Mouse (Mus musculus): ENCODE results near the gene Glis3.

The Glis3 gene

DNA sequence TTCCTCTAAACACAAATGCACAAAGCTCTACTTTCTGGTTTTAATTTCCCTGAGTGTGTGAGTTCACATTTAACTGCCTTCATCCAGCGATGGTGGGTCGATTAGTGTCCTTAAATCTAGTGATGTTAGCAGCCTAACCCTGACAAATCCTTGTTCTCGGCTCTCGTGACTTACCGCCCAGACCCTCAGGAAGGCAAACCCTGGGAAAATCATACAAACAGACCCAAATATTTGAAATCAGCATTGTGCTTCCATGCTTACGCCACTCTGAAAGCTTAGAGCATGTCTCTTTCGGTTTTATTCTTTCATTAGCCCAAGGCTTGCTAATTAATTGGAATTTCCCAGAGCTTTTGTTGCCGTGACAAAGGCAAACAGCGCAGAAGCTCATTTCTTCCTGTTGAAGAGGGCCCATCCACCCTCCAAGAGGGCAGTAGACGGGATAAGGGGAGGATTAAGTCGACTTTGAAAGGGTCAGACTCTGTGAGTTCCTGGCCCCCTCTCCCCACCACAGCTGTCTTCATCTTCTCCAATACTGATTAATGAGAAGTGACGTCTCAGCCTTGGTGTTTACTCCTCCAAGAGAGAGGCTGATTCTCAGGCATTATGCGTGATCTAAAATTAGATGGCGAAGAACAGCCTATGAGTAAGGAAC lies 100.0 kb downstream of the Glis3 start:
- DNase-seq = no peak

DNA sequence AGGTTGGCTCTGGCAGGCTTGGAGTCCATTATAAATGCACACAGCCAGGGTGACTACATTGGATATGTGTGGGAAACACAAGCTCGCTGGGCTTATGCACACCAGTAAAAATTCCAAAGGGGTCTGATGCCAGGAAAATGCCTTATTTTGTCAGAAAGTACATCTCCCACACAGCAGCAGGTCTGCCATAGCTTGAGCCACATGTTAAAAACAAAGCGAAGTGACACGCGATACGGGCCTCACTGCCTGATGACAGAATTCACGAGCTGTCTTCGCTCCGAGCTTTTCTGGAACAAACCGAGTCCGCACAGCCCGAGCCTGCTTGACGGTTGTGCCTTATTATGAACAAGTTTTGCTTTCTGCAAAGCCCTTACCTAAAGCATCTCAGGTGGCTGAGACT lies 102.9 kb downstream of the Glis3 start:
- no peak for DNase-seq

DNA sequence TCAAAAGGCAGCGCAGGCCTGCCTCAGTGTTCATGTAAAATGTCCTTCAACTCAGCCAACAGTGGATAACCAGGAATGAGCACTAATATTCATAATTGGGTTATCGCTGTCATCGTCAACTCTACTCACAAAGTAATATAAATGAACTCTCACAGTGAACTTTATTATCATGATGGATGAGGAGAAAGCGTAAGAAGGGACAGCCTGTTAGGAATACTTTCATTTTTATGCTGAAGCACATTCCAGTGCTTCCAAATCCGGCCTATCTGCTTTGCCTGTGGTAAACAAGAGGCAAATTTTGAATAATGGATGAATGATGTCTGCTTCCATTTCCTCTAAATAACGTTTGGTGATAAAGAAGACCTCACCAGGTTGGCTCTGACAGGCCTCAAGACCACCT lies 103.3 kb downstream of the Glis3 start:
- no peak for DNase-seq

DNA sequence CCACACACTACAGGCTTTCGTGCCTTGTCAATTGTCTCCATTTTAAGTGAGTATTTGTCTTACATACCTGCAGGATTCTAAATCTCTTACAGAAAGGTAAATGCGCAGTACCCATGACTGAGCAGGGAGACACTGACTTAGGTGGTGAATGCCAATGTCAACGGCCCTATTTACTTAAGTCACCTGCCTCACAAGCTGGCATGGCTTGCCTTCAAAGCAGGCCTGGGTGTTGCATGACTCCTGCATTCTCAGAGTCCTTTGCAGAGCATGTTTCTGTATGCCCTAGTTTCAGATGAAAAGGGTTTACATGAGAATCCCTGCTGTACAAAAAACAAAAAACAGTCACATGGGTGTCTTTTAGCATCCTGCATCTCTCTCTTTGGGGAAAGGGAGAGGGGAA lies 106.2 kb downstream of the Glis3 start:
- no peak for DNase-seq

DNA sequence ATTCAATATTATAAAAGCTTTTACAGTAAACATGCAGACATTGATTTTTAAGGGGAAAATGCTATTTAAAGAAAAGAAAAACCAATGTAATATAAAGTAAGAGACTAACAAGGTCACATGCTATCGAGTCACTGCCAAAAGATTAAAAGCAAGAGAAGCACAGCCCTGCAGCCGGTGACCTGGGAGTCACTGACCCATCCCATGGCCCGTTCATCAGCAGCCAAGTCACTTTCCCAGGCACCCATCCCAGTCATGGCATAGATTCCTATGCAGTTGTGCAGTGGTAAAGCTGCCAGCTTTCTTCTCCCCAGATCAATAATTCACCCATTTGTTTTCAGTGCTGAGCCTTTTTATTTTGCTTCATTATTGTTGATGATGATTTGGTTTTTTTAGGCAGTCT lies 110.0 kb downstream of the Glis3 start:
- DNase-seq = no peak

DNA sequence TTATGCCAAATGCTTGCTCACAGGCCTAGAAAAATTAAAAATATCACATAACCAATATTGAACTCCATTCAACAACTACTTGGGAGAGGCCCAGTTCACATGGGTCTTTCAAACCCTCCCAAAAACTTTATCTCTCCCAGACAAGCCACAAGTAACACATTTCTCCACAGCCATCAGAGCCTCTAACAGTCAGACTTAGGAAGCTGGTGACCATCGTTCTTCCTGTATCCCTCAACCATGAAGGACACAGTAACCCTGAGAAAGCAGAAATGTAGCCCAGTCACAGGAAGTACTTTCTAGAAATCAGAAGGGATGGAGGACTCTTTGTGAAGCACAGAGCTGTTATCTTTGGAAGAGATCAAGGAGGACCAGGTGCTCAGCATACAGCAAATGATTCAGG lies 112.8 kb downstream of the Glis3 start:
- no peak for DNase-seq

DNA sequence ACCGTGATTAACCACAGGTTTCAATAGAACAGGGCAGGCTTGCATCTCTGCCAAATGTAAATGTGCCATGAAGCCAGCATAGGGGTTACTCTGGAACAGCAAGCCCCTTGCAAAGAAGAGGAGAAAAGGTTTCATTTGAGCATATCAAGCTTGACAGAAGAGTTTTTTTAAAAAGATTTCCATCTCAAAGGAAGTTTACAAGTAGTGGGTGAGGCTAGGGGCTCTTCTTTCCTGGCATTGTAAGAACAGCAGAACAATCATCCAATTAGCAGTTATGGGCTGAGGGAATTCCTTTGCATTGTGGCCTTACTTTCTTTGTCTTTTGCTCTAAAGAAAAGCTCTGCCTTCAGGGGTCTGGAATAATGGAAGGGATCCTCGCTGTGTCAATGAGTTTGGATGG lies 113.3 kb downstream of the Glis3 start:
- DNase-seq = no peak

DNA sequence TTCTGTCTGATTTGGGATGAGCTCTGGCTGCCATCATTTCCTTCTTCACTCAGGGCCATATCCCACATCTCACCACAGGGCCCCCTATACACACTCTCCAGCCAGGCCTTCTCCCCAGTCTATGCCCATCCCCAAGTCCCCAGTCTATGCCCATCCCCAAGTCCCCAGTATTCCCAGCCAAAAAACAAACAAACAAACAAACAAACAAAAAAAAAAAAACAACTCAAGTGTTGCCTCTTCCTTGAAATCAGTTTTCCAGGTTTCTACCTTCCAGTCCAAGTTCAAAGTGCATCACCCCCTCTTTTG lies 118.2 kb downstream of the Glis3 start:
- DNase-seq = no peak

DNA sequence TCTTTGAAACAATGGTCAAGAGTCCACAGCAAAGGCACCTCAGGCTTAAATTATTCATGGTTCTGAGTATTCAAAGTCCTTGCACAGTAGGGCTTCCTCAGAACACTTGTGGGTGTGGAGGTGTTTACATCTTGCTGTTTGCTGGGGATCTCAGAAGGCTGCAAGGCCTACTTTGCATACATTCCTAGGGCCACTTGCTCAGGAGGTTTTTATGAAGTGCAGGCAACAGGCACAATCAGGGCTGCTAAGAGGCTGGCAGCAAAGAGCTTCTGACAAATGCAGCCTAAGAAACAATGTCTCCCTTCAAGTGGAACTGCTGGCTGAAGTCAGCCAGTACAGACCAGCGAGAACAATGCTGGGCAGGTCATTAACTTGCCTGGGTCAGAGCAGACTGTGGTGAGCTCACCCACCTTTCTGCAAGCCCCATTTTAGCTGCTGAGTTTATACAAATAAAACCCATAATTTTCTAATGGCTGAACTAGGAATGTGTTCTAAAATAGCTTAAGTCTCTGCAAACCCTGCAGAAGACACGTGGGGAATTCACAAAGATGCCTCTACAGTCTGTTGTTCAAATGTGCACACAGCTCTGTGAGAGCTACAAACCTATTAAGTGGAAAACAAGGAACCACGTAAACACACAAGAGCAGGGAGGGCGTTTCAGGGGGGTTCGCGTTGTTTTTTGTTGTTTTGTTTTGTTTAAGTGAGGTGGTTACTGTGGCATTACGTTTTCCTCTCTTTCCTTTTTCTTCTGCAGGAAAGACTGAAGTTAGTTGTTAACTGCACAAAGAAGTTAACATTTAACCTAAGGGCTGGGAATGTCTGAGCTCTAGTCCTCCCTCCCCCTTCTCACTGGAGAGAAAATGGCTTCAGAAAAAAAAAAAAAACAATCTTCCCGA lies 118.8 kb downstream of the Glis3 start:
- no peak for DNase-seq

DNA sequence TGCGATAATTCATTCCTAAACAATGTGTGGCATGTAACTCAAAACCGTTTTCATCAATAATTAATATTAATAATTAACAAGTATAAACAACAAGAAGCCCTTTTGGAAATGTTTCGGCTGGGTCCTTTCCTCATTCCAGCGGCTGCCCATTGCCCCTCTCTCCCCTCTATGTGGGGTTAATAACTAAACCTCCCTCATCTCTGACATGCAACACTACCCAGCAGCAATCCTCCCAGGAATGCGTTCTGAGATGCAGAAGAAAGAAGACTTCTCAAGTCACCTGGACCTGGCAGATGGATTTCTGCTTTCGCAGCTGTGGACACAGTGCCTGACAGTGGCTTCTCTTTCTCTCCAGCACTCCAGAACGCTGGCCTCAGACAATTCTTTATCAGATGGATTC lies 120.0 kb downstream of the Glis3 start:
- DNase-seq = no peak

DNA sequence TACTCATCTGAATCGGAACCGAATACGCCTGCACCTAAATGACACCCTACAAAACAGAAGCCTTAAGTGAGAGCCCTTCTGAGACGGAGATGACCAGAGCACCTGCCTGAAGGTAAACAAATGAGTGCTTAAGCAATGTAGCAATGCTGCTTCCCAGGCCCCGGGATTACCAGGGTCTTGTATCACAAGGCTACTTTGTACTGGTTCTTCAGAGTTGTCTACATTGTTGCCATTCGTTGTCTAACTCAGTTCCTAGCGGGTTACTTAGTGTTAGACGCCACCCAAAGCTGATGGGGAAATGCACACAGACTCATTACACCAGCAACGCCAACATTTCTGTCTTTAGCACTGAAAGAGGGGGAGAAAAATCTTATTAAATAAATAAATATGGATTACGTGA lies 120.5 kb downstream of the Glis3 start:
- no peak for DNase-seq

DNA sequence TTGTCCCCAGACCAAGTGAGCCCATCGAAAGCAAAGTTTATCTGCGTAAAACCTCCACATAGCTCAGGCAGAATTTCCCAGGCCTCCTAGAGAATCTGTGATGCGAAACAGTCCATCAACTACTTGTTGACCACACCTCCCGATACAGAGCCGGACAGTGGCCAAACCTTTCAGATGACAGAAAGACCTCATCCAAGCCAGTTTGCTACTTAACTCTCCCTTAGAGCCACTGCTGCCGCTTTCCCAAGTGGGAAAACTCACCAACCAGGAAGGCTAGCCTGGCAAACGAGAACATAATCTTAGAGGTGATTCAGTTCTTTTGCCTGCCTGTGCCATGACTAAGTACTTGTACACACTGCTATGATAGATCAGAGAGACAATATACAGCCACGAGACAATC lies 121.2 kb downstream of the Glis3 start:
- no peak for DNase-seq

DNA sequence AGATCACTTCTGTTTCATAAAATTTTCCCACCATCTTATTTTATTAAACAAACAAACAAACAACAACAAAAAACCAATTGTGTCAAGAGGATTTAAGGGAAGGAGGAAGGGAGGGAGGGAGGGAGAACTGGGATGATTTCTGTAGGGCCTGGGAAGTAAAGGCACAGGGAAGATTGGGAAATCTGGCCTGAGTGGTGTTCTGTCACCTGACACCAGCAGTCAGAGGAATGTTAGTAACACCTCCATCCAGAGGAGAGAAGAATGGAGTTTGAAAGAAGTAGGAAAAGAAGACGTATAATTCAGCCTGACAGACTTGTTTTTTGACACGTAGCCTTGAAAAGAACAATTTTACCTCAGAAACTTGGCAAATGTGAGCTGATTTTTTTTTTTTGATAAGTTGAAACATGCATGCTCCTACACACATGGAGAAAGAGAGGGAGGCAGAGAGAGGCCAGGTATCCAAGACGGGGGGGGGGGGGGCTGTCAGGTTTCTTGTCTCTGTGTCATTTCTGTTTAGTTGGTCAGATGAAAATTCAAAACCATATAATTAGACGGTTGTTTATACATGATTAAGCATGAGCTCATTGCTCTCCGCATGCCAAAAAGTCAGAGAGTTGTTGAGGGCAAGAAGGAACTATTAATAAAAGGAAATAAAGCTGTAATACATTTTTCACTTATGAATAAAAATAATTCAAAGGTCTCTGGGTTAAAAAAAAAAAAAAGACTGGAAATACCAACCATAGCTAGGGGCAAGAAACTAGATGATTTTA lies 122.1 kb downstream of the Glis3 start:
- no peak for DNase-seq

DNA sequence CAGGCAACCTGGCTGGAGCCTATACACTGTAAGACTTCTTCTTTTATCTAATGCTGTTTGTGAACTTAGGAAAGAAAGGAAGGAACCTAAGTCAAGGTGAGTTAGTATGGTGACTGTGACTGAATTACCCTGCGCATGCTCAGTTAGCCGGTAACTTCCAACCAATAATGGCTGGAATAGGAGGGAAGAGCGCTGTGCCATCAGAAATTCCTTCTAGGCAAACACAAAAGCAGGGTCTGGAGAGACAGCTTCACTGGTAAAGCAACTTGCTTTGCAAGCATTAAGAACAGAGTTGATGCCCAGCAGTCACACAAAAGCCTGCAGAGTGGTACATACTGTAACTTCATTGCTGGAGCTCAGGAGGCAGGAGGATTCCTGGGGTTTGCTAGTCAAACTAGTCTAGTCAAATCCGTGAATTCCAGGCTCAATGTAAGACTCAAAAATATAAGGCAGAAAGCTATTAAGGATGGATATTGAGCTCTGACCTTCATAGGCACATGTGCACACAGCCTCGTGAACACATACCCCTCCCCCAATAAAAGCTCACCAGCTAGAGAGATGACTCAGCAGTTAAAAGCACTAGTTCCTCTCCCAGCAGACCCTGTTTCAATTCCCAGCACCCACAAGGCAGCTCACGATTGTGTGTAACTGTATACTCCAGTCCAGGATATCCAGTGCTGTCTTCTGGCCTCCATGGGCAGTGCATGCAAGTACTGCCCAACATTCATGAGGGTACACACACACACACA lies 124.5 kb downstream of the Glis3 start:
- no peak for DNase-seq

DNA sequence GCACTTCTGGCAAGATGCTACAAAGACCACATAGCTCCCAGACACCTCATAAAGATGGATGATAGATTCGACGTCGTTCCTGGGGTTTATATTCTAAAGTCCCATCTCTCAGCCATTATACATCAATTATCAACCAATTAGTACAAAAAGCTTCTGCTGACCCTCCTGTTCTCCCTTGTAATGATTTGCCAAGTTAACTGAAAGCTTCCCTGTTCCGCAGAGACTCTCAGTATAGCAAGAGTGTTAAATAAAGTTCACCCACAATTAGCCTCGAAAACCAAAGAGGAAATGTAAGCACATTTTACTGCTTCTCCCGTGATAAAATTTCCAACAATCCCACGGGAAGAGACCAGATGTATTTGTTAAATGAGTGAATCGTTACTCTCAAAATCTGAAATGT lies 129.3 kb downstream of the Glis3 start:
- DNase-seq = no peak

DNA sequence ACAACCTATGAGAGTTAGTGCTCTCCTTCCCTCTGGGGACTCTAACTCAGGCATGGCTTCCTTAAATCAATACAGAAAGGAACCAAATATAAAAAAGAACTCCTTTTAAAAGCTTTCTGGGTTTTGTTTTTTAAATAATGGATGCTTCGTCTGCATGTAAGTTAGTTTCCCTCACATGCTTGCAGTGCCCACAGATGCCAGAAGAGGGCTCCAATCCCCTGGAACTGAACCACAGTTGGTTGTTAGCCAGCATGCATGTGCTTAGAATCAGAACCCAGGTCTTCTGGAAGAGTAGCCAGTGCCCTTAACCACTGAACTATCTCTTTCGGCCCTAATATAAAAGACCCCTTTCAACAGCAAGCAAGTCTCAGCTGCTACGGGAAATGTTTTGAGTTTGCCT lies 132.9 kb downstream of the Glis3 start:
- DNase-seq = no peak

DNA sequence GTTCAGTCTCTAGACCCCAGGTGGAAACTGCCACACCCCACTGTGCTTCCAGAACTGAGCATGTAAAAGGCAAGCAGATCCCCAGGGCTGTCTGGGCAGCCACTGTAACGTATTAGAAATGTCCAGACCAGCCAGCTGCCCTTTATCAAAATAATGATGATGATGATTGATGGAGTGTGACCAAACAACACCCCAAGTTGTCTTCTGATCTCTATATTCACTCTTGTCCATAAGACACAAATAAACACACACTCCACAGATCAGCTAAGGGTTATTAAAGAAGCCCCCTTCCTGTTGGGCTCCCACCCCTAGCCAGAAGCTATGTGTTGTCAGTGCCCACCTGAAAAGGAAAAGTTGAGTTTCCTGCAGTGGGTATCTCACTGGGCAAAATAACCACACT lies 134.4 kb downstream of the Glis3 start:
- no peak for DNase-seq

DNA sequence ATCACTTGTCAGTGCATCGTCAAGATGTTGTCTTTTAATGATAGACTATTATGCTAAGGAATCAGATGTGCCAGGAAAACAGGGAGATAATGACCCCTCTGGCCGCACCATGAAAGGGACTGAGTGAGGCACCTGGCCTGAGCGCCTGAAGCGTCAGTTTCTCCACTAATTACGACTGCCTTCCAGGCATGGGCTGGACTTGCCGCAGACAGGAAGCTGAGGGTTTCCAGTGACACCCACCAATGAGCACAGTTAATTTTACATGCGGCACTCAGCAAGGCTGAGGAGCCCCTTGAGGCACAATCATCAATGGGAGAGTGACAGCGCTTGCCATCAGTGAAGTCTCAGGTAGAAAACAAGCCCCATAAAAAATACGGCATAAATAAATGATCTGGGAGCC lies 141.1 kb downstream of the Glis3 start:
- DNase-seq = no peak

DNA sequence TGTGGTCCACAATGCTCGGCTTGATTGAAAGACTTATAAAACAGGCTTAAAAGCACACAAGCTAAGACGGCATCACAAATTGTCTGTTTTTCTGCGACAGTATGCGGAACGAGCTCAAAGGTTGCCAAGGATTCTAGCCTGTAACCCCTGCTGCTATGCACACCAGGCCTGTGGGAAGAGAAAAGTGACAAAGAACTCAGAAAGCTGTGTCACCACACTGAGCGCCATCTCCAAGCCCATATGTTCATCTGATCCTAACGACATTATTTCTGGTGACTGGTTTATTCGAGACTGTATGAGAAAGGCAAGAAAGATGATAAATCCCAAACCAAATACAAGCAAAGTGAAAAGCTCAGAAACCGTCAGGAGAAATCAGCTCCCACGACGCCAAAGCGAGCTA lies 144.9 kb downstream of the Glis3 start:
- DNase-seq = no peak

DNA sequence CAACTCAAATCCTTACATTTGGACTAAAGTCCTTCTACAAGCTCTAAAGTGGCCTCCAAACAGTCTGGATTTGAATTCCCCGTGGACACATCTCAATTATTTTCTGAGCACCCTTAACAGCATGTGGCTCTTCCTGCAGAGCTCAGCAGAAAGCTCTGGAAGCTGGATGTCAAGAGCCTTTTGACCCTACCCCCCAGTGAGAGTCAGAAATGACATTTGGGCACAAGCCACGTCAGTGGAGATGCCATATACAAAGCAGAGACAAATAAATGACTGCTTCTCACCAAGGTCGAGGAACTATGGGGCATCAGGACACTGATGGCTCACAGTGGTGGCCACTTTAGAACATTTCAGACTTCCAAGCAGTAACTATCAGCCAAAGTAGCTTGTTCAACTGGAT lies 146.3 kb downstream of the Glis3 start:
- no peak for DNase-seq

DNA sequence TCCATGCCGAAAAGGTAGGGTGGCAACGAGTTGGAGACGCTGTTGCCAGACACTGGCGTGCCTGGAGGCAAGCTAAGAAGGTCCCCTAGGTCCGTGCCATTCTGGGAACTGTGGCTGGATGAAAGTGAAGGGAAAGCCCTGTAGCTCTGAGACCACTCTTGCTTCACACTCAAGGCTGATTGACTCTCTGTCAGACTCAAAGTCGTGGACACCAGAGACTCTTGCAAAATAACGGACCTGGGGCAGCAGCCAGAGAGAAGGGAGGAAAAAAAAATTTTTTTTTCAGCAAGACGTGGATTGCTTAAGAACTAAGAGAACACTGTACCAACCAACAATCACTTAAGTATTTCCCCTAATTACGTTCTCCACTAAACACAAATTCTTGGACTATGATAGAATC lies 148.1 kb downstream of the Glis3 start:
- DNase-seq = no peak

DNA sequence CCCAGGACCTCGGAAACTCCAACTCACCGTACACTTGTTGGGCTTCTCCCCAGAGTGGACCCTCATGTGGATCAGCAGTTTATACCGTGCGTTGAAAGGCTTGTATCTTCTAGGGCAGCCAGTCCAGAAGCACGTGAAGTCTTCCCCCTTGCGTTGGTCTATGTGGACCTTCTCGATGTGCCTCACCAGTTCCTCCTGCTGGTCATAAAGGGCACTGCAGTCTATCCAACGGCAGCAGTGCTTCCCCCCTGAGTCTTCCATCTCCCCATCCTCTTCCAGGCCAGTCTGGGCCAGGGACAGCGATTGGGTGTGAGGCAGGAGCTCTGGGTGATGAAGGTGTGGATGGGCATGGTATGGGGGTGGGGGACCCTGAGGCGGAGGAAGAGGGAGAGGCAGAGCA lies 149.0 kb downstream of the Glis3 start:
- no peak for DNase-seq

DNA sequence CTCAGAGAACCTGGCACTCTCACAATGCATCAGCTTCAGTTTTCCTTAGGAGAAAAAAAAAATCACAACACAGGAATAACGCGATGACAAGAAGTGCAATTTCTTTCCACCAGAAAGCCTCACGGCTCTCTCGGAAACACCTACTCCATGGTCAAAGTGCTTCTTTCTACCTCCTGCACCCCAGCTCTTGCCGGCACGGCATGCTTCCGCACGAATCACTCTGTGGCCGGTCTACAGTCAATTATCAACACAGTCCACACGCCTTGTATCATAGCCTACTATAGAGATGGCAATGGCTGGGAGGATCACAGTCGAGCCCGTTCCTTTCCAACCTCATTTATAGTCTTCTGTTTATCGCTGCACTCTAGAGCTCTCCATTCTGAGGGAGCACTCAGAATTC lies 150.9 kb downstream of the Glis3 start:
- DNase-seq = no peak
